Mouse (Mus musculus) brain, embryonic 14.5 days (tissue): ENCODE data around the gene Lasp1.

Experiments used
- CTCF ChIP-seq: fragments of 200-500 bp; IDR thresholded peaks from 2 replicates; pipeline ENCODE4 v1.5.1; 2012; ENCODE audit warnings: inconsistent platforms, mild to moderate bottlenecking, moderate library complexity, borderline replicate concordance; ENCODE audit not compliant: insufficient read depth, insufficient read length; ENCODE audit errors: extremely low read depth
- POLR2A ChIP-seq: fragments of 200-500 bp; IDR thresholded peaks from 2 replicates; pipeline ENCODE4 v1.6.1; 2012; ENCODE audit warnings: mild to moderate bottlenecking, inconsistent platforms, borderline replicate concordance; ENCODE audit not compliant: poor library complexity, insufficient read depth, insufficient read length, severe bottlenecking; ENCODE audit errors: extremely low read depth

GRCm38 (mm10) chr11:97867591-97867990, 68.8 kb downstream of the Lasp1 start:
- TF ChIP-seq CTCF (no peak), POLR2A (no peak)
